Mouse (Mus musculus): ENCODE measurements around the gene Olfr635.

- TF ChIP-seq CTCF (IDR thresholded peaks at IDR 0.05; ENCODE audit: low read depth, low read length) (no peak), GATA1 (IDR thresholded peaks at IDR 0.05; ENCODE audit: borderline replicate concordance, low read length) (no peak)
Observed at GRCm38 (mm10) chr7:104035145-104035544, 64.2 kb downstream of the Olfr635 start, which contains the start of gene Olfr641.

All from G1E (cell line).